Mouse (Mus musculus) heart, adult 9 months (tissue): ENCODE results near the gene Grasp.

Source experiments
- DNase-seq, 2 experiments: peaks; one replicate each; pipeline ENCODE4 v3.0.0; 2022; ENCODE audit warnings: low spot score in 2 of 2

The Grasp gene

DNA sequence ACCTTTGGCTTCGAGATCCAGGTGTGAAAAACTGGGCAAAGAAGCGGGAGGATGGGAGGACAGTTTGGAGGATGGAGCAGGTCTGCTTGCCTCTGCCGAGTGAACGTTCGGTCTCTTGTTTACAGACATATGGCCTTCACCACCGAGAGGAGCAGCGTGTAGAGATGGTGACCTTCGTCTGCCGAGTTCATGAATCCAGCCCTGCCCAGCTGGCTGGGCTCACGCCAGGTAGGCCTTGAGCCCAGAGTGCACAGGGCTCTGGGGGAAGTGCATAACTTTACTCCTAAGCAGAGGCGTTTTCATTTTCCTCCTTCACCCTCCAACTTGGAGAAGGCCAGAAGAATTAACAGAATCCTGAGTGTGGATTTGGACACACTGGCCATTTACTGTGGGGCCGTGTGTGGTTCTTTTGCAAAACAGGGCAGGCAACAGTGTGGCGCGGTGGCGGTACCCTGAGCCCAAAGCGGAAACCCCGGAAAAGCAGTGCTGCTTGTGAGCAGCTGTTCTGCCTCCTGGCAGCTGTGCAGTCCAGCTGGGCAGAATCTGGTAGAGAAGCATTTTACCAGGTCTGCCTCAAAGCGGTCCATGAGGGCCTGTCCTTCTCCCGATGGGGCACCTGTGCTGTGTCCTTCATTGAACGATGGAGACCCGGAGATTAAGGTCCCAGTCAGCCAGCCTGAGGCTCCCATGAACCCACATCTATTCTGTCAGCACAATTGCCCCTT lies 5.0 kb downstream of the Grasp start:
- peak; percentile 58 to 68 for DNase-seq

DNA sequence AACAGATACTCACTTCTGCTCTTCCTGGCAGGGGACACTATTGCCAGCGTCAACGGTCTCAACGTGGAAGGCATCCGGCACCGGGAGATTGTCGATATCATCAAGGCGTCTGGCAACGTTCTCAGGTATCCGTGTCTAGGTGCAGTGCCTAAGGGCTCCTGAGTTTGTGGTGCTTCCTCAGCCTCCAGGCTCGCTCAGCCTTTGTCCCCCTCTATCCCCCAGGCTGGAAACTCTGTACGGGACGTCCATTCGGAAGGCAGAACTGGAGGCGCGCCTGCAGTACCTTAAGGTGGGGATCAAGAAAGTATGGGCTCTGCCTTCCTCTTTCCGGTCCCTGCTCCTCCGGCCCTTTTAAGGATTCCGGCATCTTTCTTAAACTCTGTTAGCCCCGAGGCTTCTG lies 6.5 kb downstream of the Grasp start:
- DNase-seq, result no peak

- DNase-seq, result no peak
Observed at GRCm38 (mm10) chr15:101230995-101231647, 7.1 kb downstream of the Grasp start.

- no peak for DNase-seq
Observed at GRCm38 (mm10) chr15:101231648-101232180, 7.7 kb downstream of the Grasp start.

DNA sequence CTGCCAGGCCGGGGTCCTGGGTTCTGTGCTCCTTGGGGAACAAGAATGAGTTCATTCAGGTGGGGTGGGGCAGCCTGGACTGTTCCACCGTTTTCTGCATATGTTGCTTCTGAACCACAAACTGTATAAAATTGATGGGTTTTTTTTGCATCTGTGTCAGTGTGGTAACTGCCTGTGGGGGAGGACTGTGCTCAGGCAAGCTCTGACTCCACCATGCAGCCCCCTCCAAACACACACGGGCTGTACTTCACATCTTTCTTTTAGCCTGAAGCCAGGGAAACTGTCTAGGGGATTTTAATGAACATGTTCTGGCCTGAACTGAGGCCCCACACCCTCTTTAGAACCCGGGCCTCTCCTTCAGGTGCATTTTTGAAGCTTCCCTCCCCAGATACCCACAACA lies 8.6 kb downstream of the Grasp start:
- no peak for DNase-seq

DNA sequence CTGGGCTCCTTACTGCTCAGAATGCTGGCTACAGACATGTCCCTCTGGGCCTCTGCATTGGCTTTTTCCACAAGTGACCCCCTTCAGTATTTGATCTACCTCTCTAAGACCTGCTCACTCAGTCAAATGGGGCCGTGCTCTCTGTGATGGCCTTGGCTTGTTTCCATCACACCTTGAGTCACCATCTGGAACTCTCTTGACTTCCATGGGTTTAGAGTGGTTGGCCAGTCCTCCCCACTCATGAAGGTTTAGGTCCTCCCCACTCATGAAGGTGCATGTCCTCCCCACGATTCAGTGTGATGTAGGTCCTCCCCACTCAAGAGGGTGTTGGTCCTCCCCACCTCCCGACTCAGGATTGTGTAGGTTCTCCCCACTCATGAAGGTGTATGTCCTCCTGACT lies 9.2 kb downstream of the Grasp start:
- no peak for DNase-seq

- no peak for DNase-seq
Observed at GRCm38 (mm10) chr15:101233641-101234275, 9.8 kb downstream of the Grasp start.

DNA sequence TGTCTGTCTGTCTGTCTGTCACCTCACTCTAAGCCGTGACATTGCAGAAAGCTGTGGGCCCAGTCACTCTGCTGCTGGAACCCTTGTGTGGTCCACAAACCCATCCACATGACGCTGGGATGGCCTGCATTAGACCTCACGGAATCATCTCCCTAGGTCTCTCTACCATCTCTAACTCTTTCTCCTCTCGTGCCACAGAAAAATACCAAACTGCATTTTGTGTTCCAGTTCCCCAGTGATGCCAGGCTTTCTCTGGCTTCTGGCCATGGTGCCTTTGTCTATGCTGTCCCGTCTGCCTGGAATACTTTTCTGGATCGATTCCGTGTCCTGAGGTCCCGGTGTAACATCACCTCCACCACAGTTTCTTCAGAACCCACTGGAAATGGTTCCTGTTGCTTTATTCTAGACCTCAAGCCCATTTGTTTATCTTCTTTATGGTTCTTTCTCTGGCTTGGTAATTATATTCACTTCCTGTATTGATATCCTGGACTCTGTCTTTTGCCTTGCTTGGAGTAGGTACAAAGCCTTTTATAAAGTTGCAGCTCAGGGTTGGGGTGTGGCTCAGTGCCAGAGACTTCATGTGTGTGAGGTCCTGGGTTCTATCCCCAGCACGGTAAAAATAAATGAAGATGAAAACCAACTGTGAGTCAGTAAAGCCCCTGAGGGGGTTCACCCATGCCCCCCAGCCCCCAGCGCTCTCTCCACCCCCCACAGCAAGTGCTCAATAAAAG lies 10.8 kb downstream of the Grasp start:
- no peak for DNase-seq

- no peak for DNase-seq
Observed at GRCm38 (mm10) chr15:101235342-101235698, 11.3 kb downstream of the Grasp start.

DNA sequence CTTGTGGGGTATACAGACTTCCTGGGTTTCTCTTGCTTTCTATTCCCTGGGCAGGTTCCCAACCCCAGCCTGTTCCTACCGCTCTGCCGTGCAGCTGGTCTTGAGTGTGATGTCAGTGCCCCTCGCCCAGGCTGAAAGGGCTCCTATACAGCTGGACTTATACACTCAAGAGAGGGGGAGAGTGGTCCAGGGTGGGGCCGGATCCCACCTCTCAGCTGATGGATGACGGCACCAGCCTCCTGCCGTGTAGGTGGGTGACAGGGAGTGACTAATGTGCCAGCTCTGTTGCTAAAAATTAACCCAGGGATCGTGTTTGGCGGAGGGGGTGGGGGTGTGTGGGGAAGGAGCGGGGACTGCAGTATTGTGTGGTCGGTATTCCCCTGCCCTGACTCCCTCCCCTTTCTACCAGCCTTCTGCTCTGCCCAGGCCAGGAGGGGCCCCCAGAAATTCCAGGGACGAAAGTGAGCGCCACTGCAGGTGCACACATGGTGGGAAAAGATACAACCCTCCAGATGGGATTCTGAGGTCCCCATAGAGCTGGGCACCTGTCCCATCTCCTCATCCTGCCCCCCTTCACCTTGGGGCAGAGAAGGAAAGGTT lies 11.8 kb downstream of the Grasp start:
- no peak for DNase-seq

GRCm38 (mm10) chr15:101236878-101237277 lies 12.9 kb downstream of the Grasp start:
- peak; percentile 64 to 72 for DNase-seq

DNA sequence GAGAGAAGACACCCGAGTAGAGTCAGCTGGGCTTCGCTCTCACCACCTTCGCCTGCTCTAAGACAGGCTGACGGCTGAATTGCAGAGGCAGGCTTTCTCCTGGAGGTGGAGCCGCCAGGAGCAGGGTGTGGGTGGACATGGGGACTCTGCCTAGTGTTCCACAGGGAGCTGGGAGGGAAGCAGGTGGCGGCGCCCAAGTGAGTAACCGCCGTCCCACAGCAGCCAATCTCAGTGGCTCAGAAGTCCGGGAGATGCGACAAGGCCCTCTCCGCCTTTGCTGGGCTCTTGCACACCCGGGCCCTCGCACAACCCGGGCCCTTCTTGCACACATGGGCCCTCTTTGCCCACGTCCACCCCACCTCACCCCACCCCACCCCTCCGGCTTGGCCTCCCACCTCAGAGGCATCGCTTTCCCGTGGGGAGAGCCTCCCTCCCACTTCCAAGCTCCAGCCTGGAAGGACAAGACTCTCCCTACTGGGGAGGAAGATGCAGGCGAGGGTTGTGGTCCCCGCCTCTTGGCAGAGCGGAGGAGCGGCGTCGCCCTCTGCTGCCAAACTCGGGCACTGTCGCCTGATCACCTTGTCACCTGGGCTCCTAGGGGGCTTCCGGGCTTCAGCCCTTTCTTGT lies 15.0 kb downstream of the Grasp start:
- DNase-seq, result no peak

GRCm38 (mm10) chr15:101239821-101240220 lies 15.8 kb downstream of the Grasp start:
- no peak for DNase-seq

DNA sequence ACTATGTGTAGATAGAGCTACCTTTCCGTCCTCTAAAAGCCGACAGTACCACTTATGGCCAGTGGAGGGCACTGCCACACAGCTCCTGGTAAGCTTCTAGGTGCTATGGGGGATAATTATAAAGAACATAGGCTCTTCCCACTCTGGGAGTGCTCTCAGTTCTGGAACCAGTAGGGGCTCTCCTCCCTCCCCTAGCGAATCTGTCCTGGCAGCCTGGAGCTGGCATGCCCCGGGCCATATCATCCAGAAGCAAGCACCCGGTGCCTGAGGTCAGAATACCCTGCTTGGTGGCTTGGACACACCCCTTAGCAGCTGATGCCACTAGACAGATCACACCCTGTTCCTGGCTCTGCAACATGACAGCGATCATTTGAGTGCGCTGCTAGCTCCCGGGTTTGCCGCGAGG lies 16.8 kb downstream of the Grasp start:
- peak; percentile 90 for DNase-seq

GRCm38 (mm10) chr15:101241236-101241635 lies 17.2 kb downstream of the Grasp start:
- DNase-seq, result peak in 1 of 2 experiments; percentile 58

GRCm38 (mm10) chr15:101241853-101242252 lies 17.9 kb downstream of the Grasp start:
- DNase-seq, result no peak

- DNase-seq, result peak; percentile 80
Observed at GRCm38 (mm10) chr15:101242645-101243044, 18.7 kb downstream of the Grasp start.

GRCm38 (mm10) chr15:101244012-101244411 lies 20.0 kb downstream of the Grasp start:
- no peak for DNase-seq

DNA sequence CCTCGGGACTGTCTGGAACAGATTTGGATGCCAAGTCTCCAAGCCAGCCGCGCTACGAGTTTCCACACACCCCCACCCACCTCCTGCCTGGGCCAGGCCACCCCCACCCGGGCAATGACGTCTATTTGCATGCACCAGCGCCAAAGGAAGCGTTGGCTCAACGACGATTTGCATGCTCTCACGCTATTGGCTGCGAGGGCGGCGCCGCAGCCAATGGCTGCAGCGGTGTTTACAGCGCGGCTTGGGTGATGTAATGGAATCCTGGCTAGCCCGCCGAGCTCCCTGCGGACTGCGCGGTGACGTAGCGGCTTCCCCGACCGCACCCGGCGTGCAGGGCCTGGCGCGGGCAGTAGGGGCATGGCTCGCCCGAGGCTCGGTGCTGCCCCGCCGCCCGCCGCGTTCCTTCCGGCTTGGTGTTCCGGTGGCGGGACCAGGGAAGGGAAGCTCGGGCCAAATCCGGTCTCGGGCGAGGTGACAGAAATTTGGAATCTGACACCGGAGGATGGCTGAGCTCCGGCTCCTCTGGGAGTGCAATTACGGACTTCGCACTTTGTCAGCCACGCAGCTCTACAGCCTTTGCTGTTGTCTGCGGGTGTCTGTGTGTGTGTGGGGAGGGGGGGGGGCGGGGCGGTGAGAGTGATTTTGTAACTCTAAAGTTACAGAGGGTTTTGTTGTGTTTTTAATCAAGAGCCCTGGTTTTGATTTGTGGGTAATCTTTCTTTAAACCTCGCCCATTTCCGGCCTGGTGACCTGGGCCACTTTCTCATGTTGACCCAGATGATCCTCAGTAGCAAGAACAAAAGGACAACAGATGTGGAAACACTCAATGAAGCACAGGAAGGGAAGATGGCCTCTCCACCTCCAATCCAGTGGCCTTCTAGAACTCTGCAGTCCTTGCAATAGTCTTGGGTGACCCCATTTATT lies 22.5 kb downstream of the Grasp start:
- peak; percentile 98 to 99 for DNase-seq

GRCm38 (mm10) chr15:101247155-101247498 lies 23.1 kb downstream of the Grasp start:
- DNase-seq, result no peak
